Mouse (Mus musculus) urinary bladder, postnatal 25 days (tissue): ENCODE data around the gene 1520401A03Rik.
"Not testable (repeated sequence)": the region's sequence is repeated elsewhere in the genome, so short reads cannot be mapped to it uniquely, and the experiment has no call there.

Experiments used
- DNase-seq: peaks from one replicate; pipeline ENCODE4 v3.0.0; 2022; ENCODE audit warnings: low spot score

1520401A03Rik gene

GRCm38 (mm10) chr17:23722376-23723125 is at the start of gene 1520401A03Rik:
1520401A03Rik (minus strand) TSS chr17:23722783.
- no peak for DNase-seq

- DNase-seq = not testable (repeated sequence)
These were observed 49.6 kb upstream of the 1520401A03Rik start for GRCm38 (mm10) chr17:23772219-23772556.

- peak; percentile 92 for DNase-seq
These were observed 49.0 kb upstream of the 1520401A03Rik start, which contains the start of gene Flywch1 for GRCm38 (mm10) chr17:23771284-23772218. Flywch1 (minus strand) TSS chr17:23771602.

GRCm38 (mm10) chr17:23770896-23771283 is 48.3 kb upstream of the 1520401A03Rik start:
- DNase-seq = no peak

GRCm38 (mm10) chr17:23770493-23770892 is 47.9 kb upstream of the 1520401A03Rik start:
- DNase-seq = no peak

- no peak for DNase-seq
These were observed 40.4 kb upstream of the 1520401A03Rik start for GRCm38 (mm10) chr17:23762976-23763375.

GRCm38 (mm10) chr17:23761155-23761554 is 38.6 kb upstream of the 1520401A03Rik start:
- no peak for DNase-seq

GRCm38 (mm10) chr17:23760231-23760630 is 37.6 kb upstream of the 1520401A03Rik start:
- DNase-seq = no peak

- DNase-seq = no peak
These were observed 36.2 kb upstream of the 1520401A03Rik start for GRCm38 (mm10) chr17:23758801-23759200.

GRCm38 (mm10) chr17:23757581-23757980 is 35.0 kb upstream of the 1520401A03Rik start:
- no peak for DNase-seq

- DNase-seq = no peak
These were observed 33.1 kb upstream of the 1520401A03Rik start for GRCm38 (mm10) chr17:23755689-23756088.

- no peak for DNase-seq
These were observed 27.0 kb upstream of the 1520401A03Rik start for GRCm38 (mm10) chr17:23749400-23750191.

GRCm38 (mm10) chr17:23748631-23749391 is 26.2 kb upstream of the 1520401A03Rik start:
- DNase-seq = peak; percentile 77

- no peak for DNase-seq
These were observed 25.4 kb upstream of the 1520401A03Rik start for GRCm38 (mm10) chr17:23748026-23748425.

GRCm38 (mm10) chr17:23747471-23747870 is 24.9 kb upstream of the 1520401A03Rik start:
- DNase-seq = no peak

GRCm38 (mm10) chr17:23746767-23747166 is 24.2 kb upstream of the 1520401A03Rik start:
- no peak for DNase-seq

- no peak for DNase-seq
These were observed 23.7 kb upstream of the 1520401A03Rik start for GRCm38 (mm10) chr17:23746311-23746710.

- no peak for DNase-seq
These were observed 23.0 kb upstream of the 1520401A03Rik start, which contains the start of gene Kremen2 for GRCm38 (mm10) chr17:23745301-23746251. Kremen2 (minus strand) TSS chr17:23745833.

GRCm38 (mm10) chr17:23744651-23745050 is 22.1 kb upstream of the 1520401A03Rik start:
- no peak for DNase-seq

- DNase-seq = no peak
These were observed 21.5 kb upstream of the 1520401A03Rik start for GRCm38 (mm10) chr17:23744076-23744475.
